Mouse (Mus musculus) liver, postnatal 0 days (tissue): ENCODE results near the gene Maco1.

ENCODE experiments used
- CTCF ChIP-seq: sonication (generic); IDR thresholded peaks from 2 replicates; pipeline ENCODE4 v1.5.1; 2016; ENCODE audit warnings: antibody characterized with exemption, low read depth
- EP300 ChIP-seq: IDR thresholded peaks from 2 replicates; pipeline ENCODE4 v1.6.1; 2016; ENCODE audit warnings: antibody characterized with exemption, low read depth, mild to moderate bottlenecking

DNA sequence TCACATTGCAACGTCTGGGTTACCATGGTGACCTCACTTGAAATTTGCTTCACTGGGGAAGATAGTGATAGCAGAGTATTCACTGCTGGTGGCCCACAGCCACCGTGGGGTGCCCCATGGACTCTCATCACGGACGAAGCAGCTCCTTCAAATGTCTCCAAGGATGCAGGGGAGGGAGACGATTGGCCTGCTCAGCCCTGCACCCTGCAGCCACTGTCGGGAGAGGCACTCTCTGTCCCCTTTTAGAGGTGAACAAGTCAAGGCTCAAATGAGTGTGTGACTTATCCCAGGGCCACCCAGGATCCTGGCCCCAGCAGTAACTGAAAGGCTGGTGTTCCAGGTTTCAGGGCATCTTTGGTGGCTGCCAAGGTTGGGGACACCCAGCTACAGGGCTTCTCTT, 61.4 kb downstream of the Maco1 start:
- no peak for TF ChIP-seq CTCF
- no peak for TF ChIP-seq EP300
